Mouse (Mus musculus) c-Kit-positive CD71-positive TER-119-negative erythroid progenitor cells, embryonic 14.5 days (primary cell): Measurements from ENCODE around the gene Gm15114.
"Not testable (repeated sequence)": the region's sequence is repeated elsewhere in the genome, so short reads cannot be mapped to it uniquely, and the experiment has no call there.

Source experiments
- DNase-seq: peaks from one replicate; pipeline ENCODE4 v3.0.0-alpha.2; 2013; ENCODE audit warnings: low read depth

Gene Gm15114

GRCm38 (mm10) chrX:148488649-148489048 is at the start of gene Gm15114:
Gene Gm15114 (plus strand): TSS chrX:148488949.
- not testable (repeated sequence) for DNase-seq
